Mouse (Mus musculus) small intestine, adult 2 months (tissue): ENCODE data around the gene Pik3c2b.

Experiments used
- CTCF ChIP-seq: fragments of 200-500 bp; IDR thresholded peaks from 2 replicates; pipeline ENCODE4 v1.5.1; 2012; ENCODE audit warnings: low read depth, mild to moderate bottlenecking, control low read depth, inconsistent platforms, low read length, moderate library complexity, mixed read lengths; ENCODE audit not compliant: insufficient replicate concordance, insufficient read length; ENCODE audit errors: extremely low read depth
- POLR2A ChIP-seq: fragments of 200-500 bp; IDR thresholded peaks from 2 replicates; pipeline ENCODE4 v1.6.1; 2012; ENCODE audit warnings: low read depth, mild to moderate bottlenecking, control low read depth, inconsistent platforms, low read length, moderate library complexity

DNA sequence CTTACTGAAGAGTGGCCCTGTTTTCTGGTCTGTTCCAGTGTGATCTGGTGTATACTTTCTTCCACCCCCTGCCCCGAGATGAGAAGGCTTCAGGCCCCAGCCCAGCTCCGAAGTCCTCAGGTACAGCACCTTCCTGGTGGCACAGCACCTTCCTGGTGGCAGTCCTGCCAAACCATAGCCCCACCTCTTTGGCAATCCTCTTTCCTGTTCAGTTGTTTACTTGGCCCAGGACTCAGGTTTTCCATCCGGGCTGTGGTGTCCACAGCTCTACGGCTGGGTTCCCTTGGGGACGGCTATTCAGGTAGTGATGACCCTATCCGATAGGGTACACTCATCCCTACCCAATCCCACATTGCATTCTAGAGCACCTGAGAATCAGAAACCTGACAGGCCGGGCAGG is 57.8 kb downstream of the Pik3c2b start:
- TF ChIP-seq CTCF (no peak), POLR2A (no peak)
